In genomic region chr3:128247816-128248215, GRCm38 (mm10) we compare ENCODE assay signal across 12 mouse cellular contexts.
A peak's percentile ranks its signal among the peaks of the same experiment; 100 is the strongest.
DNase-seq lines count a peak whose midpoint lies in the region; ATAC-seq and TF ChIP-seq lines count a peak whose summit lies in the region.
"Had no signal": no experiment of that assay in that cellular context is flagged by ENCODE, and none has a peak within 500 bp of the region (broad histone marks: within the 10 kb centered on the region; RNA-seq: fewer than 3 reads in every experiment).

No protein-coding gene starts in this region.

- in situ Hi-C loops in ES-E14 (cut with MboI; ENCODE audit: low sequenced_read_pairs in 2 of 2, unreplicated experiment in 2 of 2) = no loop called here

- ATAC-seq in hindbrain, postnatal 0 days = no peak
- no peak for ATAC-seq in hindbrain, embryonic 14.5 days (ENCODE audit: low FRiP score)
- ATAC-seq in lung, postnatal 0 days = no peak
- no peak for ATAC-seq in stomach, postnatal 0 days (ENCODE audit: low FRiP score, low TSS enrichment)

- no peak overlapping the region for H3K4me2 ChIP-seq in hindbrain, postnatal 0 days (ENCODE audit: low read depth, low read length)
- no peak overlapping the region for H3K4me2 ChIP-seq in hindbrain, embryonic 14.5 days (replicated peaks)
- no peak overlapping the region for H3K4me2 ChIP-seq in lung, postnatal 0 days (replicated peaks; ENCODE audit: low read depth, low read length)
- H3K4me2 ChIP-seq in stomach, postnatal 0 days (replicated peaks; ENCODE audit: low read depth) = no peak overlapping the region

- no peaks in the 10 kb centered on the region for H3K4me1 ChIP-seq in hindbrain, postnatal 0 days (ENCODE audit: insufficient read depth, low read length)
- no peaks in the 10 kb centered on the region for H3K4me1 ChIP-seq in hindbrain, embryonic 14.5 days (replicated peaks; ENCODE audit: control insufficient read depth, insufficient read depth, low read length)
- no peaks in the 10 kb centered on the region for H3K4me1 ChIP-seq in lung, postnatal 0 days (ENCODE audit: insufficient read depth, low read depth, low read length)
- H3K4me1 ChIP-seq in ES-E14 (ENCODE audit: control insufficient read depth in 2 of 2, insufficient read depth in 2 of 2, low read length in 2 of 2, poor library complexity in 1 of 2) = no peaks in the 10 kb centered on the region
- no peaks in the 10 kb centered on the region for H3K4me1 ChIP-seq in stomach, postnatal 0 days (replicated peaks; ENCODE audit: control insufficient read depth, insufficient read depth)
- H3K4me1 ChIP-seq: megakaryocyte, embryonic 14.5 days had no signal

- no peak overlapping the region for H3K27ac ChIP-seq in hindbrain, postnatal 0 days
- H3K27ac ChIP-seq in hindbrain, embryonic 14.5 days = no peak overlapping the region
- no peak overlapping the region for H3K27ac ChIP-seq in lung, postnatal 0 days (ENCODE audit: low read length)
- no peak overlapping the region for H3K27ac ChIP-seq in ES-E14 (ENCODE audit: insufficient read depth, low read depth, low read length, poor library complexity, severe bottlenecking)
- H3K27ac ChIP-seq in stomach, postnatal 0 days (replicated peaks) = no peak overlapping the region

- H3K36me3 ChIP-seq in hindbrain, postnatal 0 days (ENCODE audit: insufficient read depth, low read length) = no peaks in the 10 kb centered on the region
- H3K36me3 ChIP-seq in hindbrain, embryonic 14.5 days (replicated peaks; ENCODE audit: control insufficient read depth, insufficient read depth) = no peaks in the 10 kb centered on the region
- no peaks in the 10 kb centered on the region for H3K36me3 ChIP-seq in lung, postnatal 0 days (ENCODE audit: insufficient read depth, low read length)
- H3K36me3 ChIP-seq in ES-E14 (ENCODE audit: control insufficient read depth, insufficient read depth, low read length, poor library complexity, severe bottlenecking) = no peaks in the 10 kb centered on the region
- no peaks in the 10 kb centered on the region for H3K36me3 ChIP-seq in stomach, postnatal 0 days (ENCODE audit: control insufficient read depth, insufficient read depth, low read length)

- 63% methylated on average over 2 of the region's 2 CpGs for WGBS in hindbrain, postnatal 0 days
- 70% methylated on average over 2 of the region's 2 CpGs for whole genome bisulfite sequencing in hindbrain, embryonic 14.5 days
- WGBS in lung, postnatal 0 days = 67% methylated on average over 2 of the region's 2 CpGs
- 72% methylated on average over 2 of the region's 2 CpGs for WGBS in stomach, postnatal 0 days

- no peak for TF ChIP-seq EP300 in lung, postnatal 0 days (IDR thresholded peaks at IDR 0.05)
- no peak for TF ChIP-seq EP300 in stomach, postnatal 0 days (optimal IDR thresholded peaks at IDR 0.05)

- H3K9me3 ChIP-seq in hindbrain, postnatal 0 days (ENCODE audit: low read length) = no peaks in the 10 kb centered on the region
- no peaks in the 10 kb centered on the region for H3K9me3 ChIP-seq in hindbrain, embryonic 14.5 days (ENCODE audit: control insufficient read depth, low read length)
- H3K9me3 ChIP-seq in lung, postnatal 0 days (ENCODE audit: low read length) = no peaks in the 10 kb centered on the region
- no peaks in the 10 kb centered on the region for H3K9me3 ChIP-seq in ES-E14 (ENCODE audit: control insufficient read depth, insufficient read depth, low read depth, low read length)
- H3K9me3 ChIP-seq in stomach, postnatal 0 days (ENCODE audit: control insufficient read depth, low read length) = no peaks in the 10 kb centered on the region

- DNase-seq in hindbrain, postnatal 0 days (ENCODE audit: low spot score) = no peak
- DNase-seq in hindbrain, embryonic 14.5 days (ENCODE audit: low spot score) = no peak
- no peak for DNase-seq in lung, postnatal 0 days (ENCODE audit: low spot score)
- no peak for DNase-seq in lung, postnatal 10 days
- peak; percentile 17 for DNase-seq in ES-E14 (ENCODE audit: low read depth, low spot score)
- no peak for DNase-seq in stomach, postnatal 0 days (ENCODE audit: low spot score)
- DNase-seq in gastrocnemius, postnatal 4 days (ENCODE audit: low spot score in 2 of 2) = no peak
- DNase-seq in lung, postnatal 14 days = no peak
- DNase-seq: cerebellum, adult 9-11 months; heart, postnatal 14 days had no signal

- TF ChIP-seq CTCF in hindbrain, postnatal 0 days (IDR thresholded peaks at IDR 0.05; ENCODE audit: low read depth) = peak; percentile 24; the same call in 1 of the 2 replicates
- 0 out of 2 replicates have a peak, but pooled peaks have one; percentile 10 for TF ChIP-seq CTCF in lung, postnatal 0 days (IDR thresholded peaks at IDR 0.05)
- TF ChIP-seq CTCF in stomach, postnatal 0 days (IDR thresholded peaks at IDR 0.05; ENCODE audit: low read depth) = peak; percentile 27; the same call in 1 of the 2 replicates

- no peak overlapping the region for H3K4me3 ChIP-seq in hindbrain, postnatal 0 days (ENCODE audit: low read length)
- H3K4me3 ChIP-seq in hindbrain, embryonic 14.5 days (replicated peaks; ENCODE audit: low read length) = no peak overlapping the region
- no peak overlapping the region for H3K4me3 ChIP-seq in lung, postnatal 0 days (ENCODE audit: low read depth, low read length)
- no peak overlapping the region for H3K4me3 ChIP-seq in ES-E14 (ENCODE audit: insufficient read depth in 1 of 2, low read depth in 1 of 2, low read length in 2 of 2, poor library complexity in 1 of 2, severe bottlenecking in 1 of 2)
- H3K4me3 ChIP-seq in stomach, postnatal 0 days (ENCODE audit: low read depth, low read length) = no peak overlapping the region
- H3K4me3 ChIP-seq: megakaryocyte, embryonic 14.5 days; myocyte had no signal

- H3K27me3 ChIP-seq in hindbrain, postnatal 0 days (ENCODE audit: insufficient read depth, low read length) = no peaks in the 10 kb centered on the region
- H3K27me3 ChIP-seq in hindbrain, embryonic 14.5 days (ENCODE audit: control insufficient read depth, insufficient read depth, low read length) = no peaks in the 10 kb centered on the region
- H3K27me3 ChIP-seq in lung, postnatal 0 days (replicated peaks; ENCODE audit: insufficient read depth, low read length) = no peaks in the 10 kb centered on the region
- no peaks in the 10 kb centered on the region for H3K27me3 ChIP-seq in stomach, postnatal 0 days (ENCODE audit: control insufficient read depth, insufficient read depth, low read length)
- H3K27me3 ChIP-seq: megakaryocyte, embryonic 14.5 days had no signal

- H3K9ac ChIP-seq in hindbrain, postnatal 0 days (replicated peaks; ENCODE audit: low read length) = no peak overlapping the region
- no peak overlapping the region for H3K9ac ChIP-seq in hindbrain, embryonic 14.5 days
- no peak overlapping the region for H3K9ac ChIP-seq in lung, postnatal 0 days (replicated peaks; ENCODE audit: low read depth)
- H3K9ac ChIP-seq in ES-E14 (ENCODE audit: insufficient read depth, low read depth, low read length, poor library complexity, severe bottlenecking) = no peak overlapping the region
- no peak overlapping the region for H3K9ac ChIP-seq in stomach, postnatal 0 days (ENCODE audit: low read length)

TF ChIP-seq in ES-E14, 5 proteins besides CTCF, POLR2A, EP300 and RAD21:
- TF ChIP-seq ZC3H11A (IDR thresholded peaks at IDR 0.05; ENCODE audit: borderline replicate concordance, low read depth, low read length) (no peak), MAFK (IDR thresholded peaks at IDR 0.05; ENCODE audit: insufficient read depth, low read depth, low read length) (no peak)
TF ChIP-seq in ES-E14: peak in this region for 0.
